Mouse (Mus musculus) C2C12 (cell line): ENCODE results near the gene Ppp2r1b.

ENCODE experiments used
- CTCF ChIP-seq: IDR thresholded peaks from one replicate; pipeline ENCODE4 v1.5.1; 2011; ENCODE audit not compliant: control insufficient read depth, insufficient read depth, insufficient read length
- USF1 ChIP-seq: IDR thresholded peaks from one replicate; pipeline ENCODE4 v1.6.1; 2011; ENCODE audit warnings: low read depth, mild to moderate bottlenecking, control low read depth, moderate library complexity

DNA sequence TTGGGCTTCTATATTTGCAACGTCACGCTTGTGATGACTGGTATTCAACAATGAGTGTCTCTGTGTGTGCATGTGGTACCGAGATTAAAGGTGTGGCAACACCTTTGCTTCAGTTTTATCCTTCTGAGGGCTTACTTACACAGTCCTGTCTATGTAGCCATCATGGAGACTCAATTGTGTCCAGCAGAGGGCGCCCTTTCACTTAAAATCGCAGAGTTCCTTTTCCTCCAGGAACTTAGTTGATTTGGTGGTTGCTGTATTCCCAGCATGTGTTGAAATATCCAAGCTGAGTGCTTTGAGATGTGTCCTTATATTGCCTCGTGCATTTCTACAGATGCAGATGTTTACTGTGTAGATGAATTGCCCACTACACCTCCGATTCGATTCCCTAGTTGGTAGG lies 4.1 kb downstream of the Ppp2r1b start:
- TF ChIP-seq CTCF = peak; percentile 60
- no peak for TF ChIP-seq USF1
